Mouse (Mus musculus): ENCODE data around the gene Zbtb45. TPM values are rescaled to one million over a fixed set of nuclear protein-coding genes. Genes with fewer than 3 reads are reported as not detected.

Zbtb45 gene
- total and polyA plus RNA-seq, 3 experiments = 6.7 to 17.1 (median 9.5) TPM

- peak overlapping the region; percentile 84; the same call in 1 of the 2 replicates for H3K4me2 ChIP-seq (ENCODE audit: insufficient read depth, low read depth, poor library complexity, severe bottlenecking)
- H3K27me3 ChIP-seq (replicated peaks) = peaks cover 4% of the 10 kb centered on the region
- TF ChIP-seq POLR2AphosphoS2 (IDR thresholded peaks at IDR 0.05; ENCODE audit: low read depth, low read length) = peak; percentile 90
- TF ChIP-seq PAX5 (IDR thresholded peaks at IDR 0.05; ENCODE audit: low read length) = no peak
- TF ChIP-seq UBTF (IDR thresholded peaks at IDR 0.05; ENCODE audit: low read depth, low read length) = no peak
- TF ChIP-seq SIN3A (IDR thresholded peaks at IDR 0.05; ENCODE audit: low read length) = no peak; the same call in 1 of the 2 replicates
- peak; percentile 67; the same call in 1 of the 2 replicates for TF ChIP-seq MXI1 (IDR thresholded peaks at IDR 0.05; ENCODE audit: low read depth, low read length)
- TF ChIP-seq CTCF (conservative IDR thresholded peaks at IDR 0.05 in 1 of 2, IDR thresholded peaks at IDR 0.05 in 1 of 2; ENCODE audit: low read depth in 2 of 2, low read length in 2 of 2) = no peak
- no peak; the same call in 1 of the 2 replicates for TF ChIP-seq ETS1 (conservative IDR thresholded peaks at IDR 0.05; ENCODE audit: low read depth, low read length)
- TF ChIP-seq MYC (IDR thresholded peaks at IDR 0.05; ENCODE audit: low read depth, low read length) = peak; percentile 76
- no peak for TF ChIP-seq E2F4 (IDR thresholded peaks at IDR 0.05; ENCODE audit: insufficient replicate concordance, low read depth, low read length)
- TF ChIP-seq MAX (IDR thresholded peaks at IDR 0.05; ENCODE audit: low read length) = peak; percentile 88
- TF ChIP-seq BHLHE40 (IDR thresholded peaks at IDR 0.05; ENCODE audit: low read depth, low read length) = peak; percentile 51
- no peak for TF ChIP-seq SMC3 (IDR thresholded peaks at IDR 0.05; ENCODE audit: low read depth, low read length)
- no peak for TF ChIP-seq ZC3H11A (IDR thresholded peaks at IDR 0.05; ENCODE audit: low read depth, low read length)
- no peak for TF ChIP-seq EP300 (IDR thresholded peaks at IDR 0.05; ENCODE audit: low read length)
- peak; percentile 73 for TF ChIP-seq TCF12 (IDR thresholded peaks at IDR 0.05; ENCODE audit: low read depth, low read length)
- TF ChIP-seq RAD21 (IDR thresholded peaks at IDR 0.05; ENCODE audit: low read depth, low read length) = no peak
- no peak for TF ChIP-seq USF1 (IDR thresholded peaks at IDR 0.05; ENCODE audit: low read depth, low read length)
- no peak for TF ChIP-seq ZKSCAN1 (IDR thresholded peaks at IDR 0.05; ENCODE audit: borderline replicate concordance, low read depth, low read length)
- TF ChIP-seq CHD2 (IDR thresholded peaks at IDR 0.05; ENCODE audit: low read length) = no peak
- TF ChIP-seq JUN (IDR thresholded peaks at IDR 0.05; ENCODE audit: insufficient read depth, low read depth, low read length) = no peak
- TF ChIP-seq HCFC1 (IDR thresholded peaks at IDR 0.05; ENCODE audit: low read depth, low read length) = no peak
- 0 out of 2 replicates have a peak, but pooled peaks have one; percentile 16 for TF ChIP-seq KAT2A (IDR thresholded peaks at IDR 0.05; ENCODE audit: insufficient replicate concordance, low read length)
- TF ChIP-seq USF2 (conservative IDR thresholded peaks at IDR 0.05; ENCODE audit: low read depth, low read length) = no peak
- TF ChIP-seq GABPA (IDR thresholded peaks at IDR 0.05; ENCODE audit: insufficient replicate concordance, low read depth, low read length) = no peak
- TF ChIP-seq IRF4 (IDR thresholded peaks at IDR 0.05; ENCODE audit: low read depth, low read length) = no peak
- peak; percentile 98 for TF ChIP-seq POLR2A (IDR thresholded peaks at IDR 0.05; ENCODE audit: low read depth, low read length)
- TF ChIP-seq ZMIZ1 (IDR thresholded peaks at IDR 0.05; ENCODE audit: low read depth, low read length) = peak; percentile 95
- no peak for TF ChIP-seq MAFK (IDR thresholded peaks at IDR 0.05; ENCODE audit: insufficient replicate concordance, low read length)
- TF ChIP-seq NELFE (IDR thresholded peaks at IDR 0.05; ENCODE audit: low read depth, low read length) = peak; percentile 98
- TF ChIP-seq ZNF384 (IDR thresholded peaks at IDR 0.05; ENCODE audit: low read depth, low read length) = no peak
- no peak for TF ChIP-seq JUND (conservative IDR thresholded peaks at IDR 0.05; ENCODE audit: low read depth, low read length)
- TF ChIP-seq MEF2A (IDR thresholded peaks at IDR 0.05; ENCODE audit: borderline replicate concordance, low read depth, low read length) = peak; percentile 40; the same call in 1 of the 2 replicates
- no peak for TF ChIP-seq RCOR1 (conservative IDR thresholded peaks at IDR 0.05; ENCODE audit: low read depth, low read length)
- 0 out of 2 replicates have a peak, but pooled peaks have one; percentile 2 for TF ChIP-seq ELF1 (IDR thresholded peaks at IDR 0.05; ENCODE audit: low read depth, low read length)
- TF ChIP-seq TBP (conservative IDR thresholded peaks at IDR 0.05; ENCODE audit: low read depth, low read length) = peak; percentile 71; the same call in 1 of the 2 replicates
- TF ChIP-seq MAZ (IDR thresholded peaks at IDR 0.05; ENCODE audit: low read depth, low read length) = peak; percentile 16; the same call in 1 of the 2 replicates
- peak; percentile 86 for TF ChIP-seq NRF1 (IDR thresholded peaks at IDR 0.05; ENCODE audit: low read depth, low read length)
- TF ChIP-seq CHD1 (IDR thresholded peaks at IDR 0.05; ENCODE audit: low read depth, low read length) = no peak
- H3K27ac ChIP-seq (ENCODE audit: insufficient read depth, low read depth) = peak overlapping the region; percentile 80
- H3K36me3 ChIP-seq (replicated peaks in 1 of 2; ENCODE audit: control insufficient read depth in 1 of 2, insufficient read depth in 1 of 2, low read length in 1 of 2) = peaks cover 33 to 40% of the 10 kb centered on the region in 2 experiments
- H3K9me3 ChIP-seq (replicated peaks; ENCODE audit: low read length) = no peaks in the 10 kb centered on the region
- peak; percentile 92 for DNase-seq (ENCODE audit: extremely low read depth)
- in situ Hi-C loops (cut with MboI; ENCODE audit: low pct_ligation_motif_present, low pct_unique_long_range_greater_than_20kb, low sequenced_read_pairs) = loop anchor here (25.0 kb wide), 1 partner anchor 537 kb away; the partner anchor contains the start of gene Zfp606
- dilution Hi-C loops (cut with MboI; ENCODE audit: extremely low pct_ligation_motif_present, extremely low pct_unique_long_range_greater_than_20kb, low sequenced_read_pairs) = no loop called here
- H3K4me3 ChIP-seq (replicated peaks in 1 of 3; ENCODE audit: low read depth in 2 of 3, low read length in 2 of 3, poor library complexity in 1 of 3) = peak overlapping the region; percentile 92 to 100 (median 94)
- H3K4me1 ChIP-seq (ENCODE audit: control insufficient read depth in 1 of 2, insufficient read depth in 2 of 2) = peaks cover 10 to 44% of the 10 kb centered on the region in 2 experiments; a peak in 3 of 4 replicates
- peak overlapping the region; percentile 78 for H3K9ac ChIP-seq (ENCODE audit: insufficient read depth, low read depth)
- peaks cover 30% of the 10 kb centered on the region for H3K79me2 ChIP-seq (replicated peaks; ENCODE audit: control insufficient read depth, extremely low read depth, insufficient read depth, poor library complexity, severe bottlenecking)
Measured at GRCm38 (mm10) chr7:13023928-13024731, 14.3 kb upstream of the Zbtb45 start.

Measured in CH12.LX (cell line).